Mouse (Mus musculus): ENCODE results near the gene Snrpa1. TPM values are rescaled to one million over a fixed set of nuclear protein-coding genes. Genes with fewer than 3 reads are reported as not detected.

Snrpa1 gene
- polyA plus RNA-seq, 1 experiment, result 65.6 TPM

DNA sequence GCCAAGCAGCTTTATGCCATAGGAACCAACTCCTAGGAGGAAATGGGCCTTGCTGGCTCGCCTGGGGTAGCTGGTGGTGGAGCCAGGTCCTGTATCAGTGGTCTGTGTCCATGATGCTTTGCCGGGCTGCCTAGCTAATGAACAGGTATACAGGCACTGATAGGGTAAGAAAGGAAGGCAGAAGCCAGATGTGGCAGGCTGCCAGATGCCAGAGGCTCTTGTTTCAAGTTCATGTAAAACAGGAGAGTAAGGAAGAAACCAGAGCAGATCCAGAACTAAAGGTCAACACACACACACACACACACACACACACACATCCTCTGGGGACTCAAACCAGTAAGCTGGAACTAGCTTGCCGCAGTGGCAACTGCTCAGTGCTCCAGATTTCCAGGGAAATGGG is 20.5 kb upstream of the Snrpa1 start:
- Histone ChIP-seq H3K79me2 (ENCODE audit: control insufficient read depth, insufficient read depth) (no peaks in the 10 kb centered on the region), H3K4me3 (no peak overlapping the region), H3K27me3 (ENCODE audit: control insufficient read depth, insufficient read depth, insufficient read length) (peaks cover 72% of the 10 kb centered on the region), H3K36me3 (ENCODE audit: control insufficient read depth, insufficient read depth) (no peaks in the 10 kb centered on the region), H3K4me2 (ENCODE audit: low read depth) (no peak overlapping the region), H3ac (ENCODE audit: control insufficient read depth, insufficient read length) (no peak overlapping the region)
- TF ChIP-seq TCF3 (IDR thresholded peaks at IDR 0.05; ENCODE audit: insufficient read length, low read depth), result no peak
- no peak for TF ChIP-seq POLR2A (IDR thresholded peaks at IDR 0.05; ENCODE audit: insufficient read length, low read depth)
- no peak for TF ChIP-seq E2F4 (IDR thresholded peaks at IDR 0.05; ENCODE audit: insufficient read depth)
- TF ChIP-seq REST (IDR thresholded peaks at IDR 0.05; ENCODE audit: insufficient read depth, insufficient read length), result no peak
- no peak for TF ChIP-seq USF1 (IDR thresholded peaks at IDR 0.05; ENCODE audit: low read depth)
- no peak for TF ChIP-seq TCF12 (IDR thresholded peaks at IDR 0.05; ENCODE audit: insufficient read depth, poor library complexity, severe bottlenecking)
- TF ChIP-seq MAX (IDR thresholded peaks at IDR 0.05; ENCODE audit: low read depth), result no peak
- TF ChIP-seq SRF (IDR thresholded peaks at IDR 0.05; ENCODE audit: control insufficient read depth, insufficient read length, low read depth), result no peak
- no peak for TF ChIP-seq CEBPB (IDR thresholded peaks at IDR 0.05; ENCODE audit: insufficient read depth, poor library complexity, severe bottlenecking)

GRCm38 (mm10) chr7:66038730-66039129 is 20.1 kb upstream of the Snrpa1 start:
- TF ChIP-seq TCF3 (IDR thresholded peaks at IDR 0.05; ENCODE audit: insufficient read length, low read depth) (no peak), MYOG (IDR thresholded peaks at IDR 0.05; ENCODE audit: control insufficient read depth in 1 of 3, insufficient read depth in 1 of 3, insufficient read length in 2 of 3, low read depth in 2 of 3) (no peak), SRF (IDR thresholded peaks at IDR 0.05; ENCODE audit: control insufficient read depth, insufficient read length, low read depth) (no peak), POLR2A (IDR thresholded peaks at IDR 0.05; ENCODE audit: insufficient read length, low read depth) (no peak), CEBPB (IDR thresholded peaks at IDR 0.05; ENCODE audit: insufficient read depth, poor library complexity, severe bottlenecking) (no peak)
- Histone ChIP-seq H3K4me2 (ENCODE audit: low read depth) (no peak overlapping the region), H3K36me3 (ENCODE audit: control insufficient read depth, insufficient read depth) (no peaks in the 10 kb centered on the region), H3K27me3 (ENCODE audit: control insufficient read depth, insufficient read depth, insufficient read length) (peaks cover 68% of the 10 kb centered on the region), H3ac (ENCODE audit: control insufficient read depth, insufficient read length) (no peak overlapping the region), H3K79me2 (ENCODE audit: control insufficient read depth, insufficient read depth) (no peaks in the 10 kb centered on the region), H3K4me3 (no peak overlapping the region)

GRCm38 (mm10) chr7:66040026-66040814 is 18.6 kb upstream of the Snrpa1 start:
- TF ChIP-seq MAX (IDR thresholded peaks at IDR 0.05; ENCODE audit: low read depth), result no peak
- no peak for TF ChIP-seq POLR2AphosphoS2 (IDR thresholded peaks at IDR 0.05; ENCODE audit: insufficient read length, low read depth)
- TF ChIP-seq MYOG (IDR thresholded peaks at IDR 0.05; ENCODE audit: control insufficient read depth in 1 of 3, insufficient read depth in 1 of 3, insufficient read length in 2 of 3, low read depth in 2 of 3), result no peak
- no peak for TF ChIP-seq CEBPB (IDR thresholded peaks at IDR 0.05; ENCODE audit: insufficient read depth, poor library complexity, severe bottlenecking)
- TF ChIP-seq USF1 (IDR thresholded peaks at IDR 0.05; ENCODE audit: low read depth), result no peak
- TF ChIP-seq REST (IDR thresholded peaks at IDR 0.05; ENCODE audit: insufficient read depth, insufficient read length), result no peak
- no peak for TF ChIP-seq POLR2A (IDR thresholded peaks at IDR 0.05; ENCODE audit: insufficient read length, low read depth)
- no peak for TF ChIP-seq SRF (IDR thresholded peaks at IDR 0.05; ENCODE audit: control insufficient read depth, insufficient read length, low read depth)
- no peak for TF ChIP-seq E2F4 (IDR thresholded peaks at IDR 0.05; ENCODE audit: insufficient read depth)
- no peak for TF ChIP-seq MYOD1 (IDR thresholded peaks at IDR 0.05; ENCODE audit: control insufficient read depth in 1 of 3, insufficient read length in 2 of 3, low read depth in 2 of 3)
- TF ChIP-seq TCF12 (IDR thresholded peaks at IDR 0.05; ENCODE audit: insufficient read depth, poor library complexity, severe bottlenecking), result no peak
- no peak for TF ChIP-seq TCF3 (IDR thresholded peaks at IDR 0.05; ENCODE audit: insufficient read length, low read depth)
- Histone ChIP-seq H3K4me3 (no peak overlapping the region), H3K79me2 (ENCODE audit: control insufficient read depth, insufficient read depth) (no peaks in the 10 kb centered on the region), H3K4me2 (ENCODE audit: low read depth) (no peak overlapping the region), H3K27me3 (ENCODE audit: control insufficient read depth, insufficient read depth, insufficient read length) (peaks cover 65% of the 10 kb centered on the region), H3ac (ENCODE audit: control insufficient read depth, insufficient read length) (no peak overlapping the region), H3K36me3 (ENCODE audit: control insufficient read depth, insufficient read depth) (no peaks in the 10 kb centered on the region)

DNA sequence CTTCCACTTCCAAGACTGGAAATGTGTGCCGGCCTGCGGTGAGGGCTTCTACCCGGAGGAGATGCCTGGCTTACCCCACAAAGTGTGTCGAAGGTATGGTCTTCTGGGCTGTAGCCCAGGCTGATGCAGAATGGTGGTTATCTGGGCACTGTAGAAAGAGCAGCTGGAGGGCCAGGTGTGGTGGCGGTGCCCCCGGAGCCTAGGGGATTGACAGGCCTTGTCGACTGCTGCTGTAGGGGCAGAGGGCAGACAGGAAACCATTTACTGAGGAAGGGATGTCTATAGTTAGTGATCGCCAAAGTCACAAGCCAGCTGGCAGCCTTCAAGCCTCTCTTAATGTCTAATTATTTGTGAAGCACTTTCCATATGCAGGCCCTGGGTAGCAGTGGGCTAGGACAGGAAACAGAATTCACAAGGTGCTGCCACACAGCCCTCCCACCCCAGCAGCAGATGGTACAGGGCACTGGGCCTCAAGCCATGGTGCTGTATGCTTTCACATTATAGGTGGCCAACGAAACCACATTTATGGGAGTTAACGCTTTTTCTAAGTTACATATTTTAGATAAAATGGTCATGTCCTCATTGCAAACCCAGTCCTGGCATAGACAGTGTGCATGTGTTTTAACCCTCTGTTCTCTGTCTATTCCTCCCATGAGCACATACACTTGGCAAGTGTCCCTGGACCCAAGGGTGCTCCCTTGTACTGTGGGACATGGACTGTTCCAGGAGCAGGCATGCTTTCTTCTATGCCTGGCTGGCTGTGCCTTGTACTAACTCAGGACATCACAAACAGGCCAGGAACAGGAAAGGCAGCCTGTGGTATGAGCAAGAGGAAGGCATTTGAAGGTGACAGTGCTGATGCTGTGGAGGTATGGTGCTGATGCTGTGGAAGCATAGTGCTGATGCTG is 15.0 kb upstream of the Snrpa1 start, which contains the start of gene Gm45213:
Gene Gm45213, plus strand, starts transcription at position 51 of the 908 bp plus-strand sequence.
- no peak within 1 kb of the TSS for H3K4me3 ChIP-seq
- no peak within 1 kb of the TSS for H3ac ChIP-seq (ENCODE audit: control insufficient read depth, insufficient read length)
- no peak within 1 kb of the TSS for H3K4me2 ChIP-seq (ENCODE audit: low read depth)
- peaks cover 68% of the 10 kb centered on the region for H3K27me3 ChIP-seq (ENCODE audit: control insufficient read depth, insufficient read depth, insufficient read length)
- no peaks in the 10 kb centered on the region for H3K79me2 ChIP-seq (ENCODE audit: control insufficient read depth, insufficient read depth)
- TF ChIP-seq E2F4 (IDR thresholded peaks at IDR 0.05; ENCODE audit: insufficient read depth) (no peak), USF1 (IDR thresholded peaks at IDR 0.05; ENCODE audit: low read depth) (no peak), TCF3 (IDR thresholded peaks at IDR 0.05; ENCODE audit: insufficient read length, low read depth) (no peak), CEBPB (IDR thresholded peaks at IDR 0.05; ENCODE audit: insufficient read depth, poor library complexity, severe bottlenecking) (no peak), REST (IDR thresholded peaks at IDR 0.05; ENCODE audit: insufficient read depth, insufficient read length) (no peak), POLR2AphosphoS2 (IDR thresholded peaks at IDR 0.05; ENCODE audit: insufficient read length, low read depth) (no peak), MYOD1 (IDR thresholded peaks at IDR 0.05; ENCODE audit: control insufficient read depth in 1 of 3, insufficient read length in 2 of 3, low read depth in 2 of 3) (no peak), POLR2A (IDR thresholded peaks at IDR 0.05; ENCODE audit: insufficient read length, low read depth) (no peak), TCF12 (IDR thresholded peaks at IDR 0.05; ENCODE audit: insufficient read depth, poor library complexity, severe bottlenecking) (no peak), SRF (IDR thresholded peaks at IDR 0.05; ENCODE audit: control insufficient read depth, insufficient read length, low read depth) (no peak), MYOG (IDR thresholded peaks at IDR 0.05; ENCODE audit: control insufficient read depth in 1 of 3, insufficient read depth in 1 of 3, insufficient read length in 2 of 3, low read depth in 2 of 3) (no peak)
- H3K36me3 ChIP-seq (ENCODE audit: control insufficient read depth, insufficient read depth), result no peaks in the 10 kb centered on the region

Measured in myocyte (in vitro differentiated cells).